Mouse (Mus musculus): ENCODE results near the gene Vasn. TPM values are rescaled to one million over a fixed set of nuclear protein-coding genes. Genes with fewer than 3 reads are reported as not detected.

Vasn gene
- polyA plus RNA-seq, 1 experiment = 1.8 TPM

GRCm38 (mm10) chr16:4655764-4656570 is 16.2 kb downstream of the Vasn start:
- 56% methylated on average over 11 of the region's 11 CpGs for WGBS
- no peak for TF ChIP-seq POLR2A (IDR thresholded peaks at IDR 0.05; ENCODE audit: borderline replicate concordance, control insufficient read depth, low read depth, low read length)
- TF ChIP-seq CTCF (IDR thresholded peaks at IDR 0.05; ENCODE audit: control insufficient read depth, insufficient read depth, low read length) = peak; percentile 13; the same call in 1 of the 2 replicates
- no peaks in the 10 kb centered on the region for H3K4me1 ChIP-seq (ENCODE audit: control insufficient read depth, insufficient read depth, low read length)
- no peak overlapping the region for H3K4me3 ChIP-seq (replicated peaks; ENCODE audit: control insufficient read depth, low read depth, low read length)
- no peak overlapping the region; the same call in 1 of the 2 replicates for H3K27ac ChIP-seq (ENCODE audit: control insufficient read depth, insufficient read depth, low read depth, low read length, poor library complexity)

GRCm38 (mm10) chr16:4656571-4657081 is 16.9 kb downstream of the Vasn start:
- 77% methylated on average over 9 of the region's 9 CpGs for WGBS

GRCm38 (mm10) chr16:4658781-4659245 is 19.1 kb downstream of the Vasn start:
- 36% methylated on average over 11 of the region's 11 CpGs for WGBS
- TF ChIP-seq CTCF (IDR thresholded peaks at IDR 0.05; ENCODE audit: control insufficient read depth, insufficient read depth, low read length) = no peak
- TF ChIP-seq POLR2A (IDR thresholded peaks at IDR 0.05; ENCODE audit: borderline replicate concordance, control insufficient read depth, low read depth, low read length) = no peak
- no peak overlapping the region for H3K27ac ChIP-seq (ENCODE audit: control insufficient read depth, insufficient read depth, low read depth, low read length, poor library complexity)
- no peak overlapping the region for H3K4me3 ChIP-seq (replicated peaks; ENCODE audit: control insufficient read depth, low read depth, low read length)
- no peaks in the 10 kb centered on the region for H3K4me1 ChIP-seq (ENCODE audit: control insufficient read depth, insufficient read depth, low read length)

More at GRCm38 (mm10) chr16:4656571-4657081, 16.9 kb downstream of the Vasn start:
- TF ChIP-seq CTCF (IDR thresholded peaks at IDR 0.05; ENCODE audit: control insufficient read depth, insufficient read depth, low read length) (no peak), POLR2A (IDR thresholded peaks at IDR 0.05; ENCODE audit: borderline replicate concordance, control insufficient read depth, low read depth, low read length) (no peak)
- Histone ChIP-seq H3K27ac (ENCODE audit: control insufficient read depth, insufficient read depth, low read depth, low read length, poor library complexity) (no peak overlapping the region; the same call in 1 of the 2 replicates), H3K4me1 (ENCODE audit: control insufficient read depth, insufficient read depth, low read length) (no peaks in the 10 kb centered on the region), H3K4me3 (replicated peaks; ENCODE audit: control insufficient read depth, low read depth, low read length) (no peak overlapping the region)

- H3K27ac ChIP-seq (ENCODE audit: control insufficient read depth, insufficient read depth, low read depth, low read length, poor library complexity) = no peak overlapping the region
- WGBS = 59% methylated on average over 2 of the region's 2 CpGs
- no peak overlapping the region for H3K4me3 ChIP-seq (replicated peaks; ENCODE audit: control insufficient read depth, low read depth, low read length)
- H3K4me1 ChIP-seq (ENCODE audit: control insufficient read depth, insufficient read depth, low read length) = no peaks in the 10 kb centered on the region
- no peak for TF ChIP-seq CTCF (IDR thresholded peaks at IDR 0.05; ENCODE audit: control insufficient read depth, insufficient read depth, low read length)
- no peak for TF ChIP-seq POLR2A (IDR thresholded peaks at IDR 0.05; ENCODE audit: borderline replicate concordance, control insufficient read depth, low read depth, low read length)
Observed at GRCm38 (mm10) chr16:4659326-4659725, 19.6 kb downstream of the Vasn start.

- TF ChIP-seq POLR2A (IDR thresholded peaks at IDR 0.05; ENCODE audit: borderline replicate concordance, control insufficient read depth, low read depth, low read length) = no peak
- H3K27ac ChIP-seq (ENCODE audit: control insufficient read depth, insufficient read depth, low read depth, low read length, poor library complexity) = no peak overlapping the region
- no peaks in the 10 kb centered on the region for H3K4me1 ChIP-seq (ENCODE audit: control insufficient read depth, insufficient read depth, low read length)
- WGBS = 88% methylated on average over 2 of the region's 2 CpGs
- H3K4me3 ChIP-seq (replicated peaks; ENCODE audit: control insufficient read depth, low read depth, low read length) = no peak overlapping the region
Observed at GRCm38 (mm10) chr16:4661605-4662004, 21.9 kb downstream of the Vasn start.

GRCm38 (mm10) chr16:4663806-4664205 is 24.1 kb downstream of the Vasn start:
- Histone ChIP-seq H3K4me1 (ENCODE audit: control insufficient read depth, insufficient read depth, low read length) (no peaks in the 10 kb centered on the region), H3K27ac (ENCODE audit: control insufficient read depth, insufficient read depth, low read depth, low read length, poor library complexity) (no peak overlapping the region), H3K4me3 (replicated peaks; ENCODE audit: control insufficient read depth, low read depth, low read length) (no peak overlapping the region)
- 72% methylated on average over 2 of the region's 2 CpGs for WGBS
- no peak for TF ChIP-seq POLR2A (IDR thresholded peaks at IDR 0.05; ENCODE audit: borderline replicate concordance, control insufficient read depth, low read depth, low read length)
- no peak for TF ChIP-seq CTCF (IDR thresholded peaks at IDR 0.05; ENCODE audit: control insufficient read depth, insufficient read depth, low read length)

- no peak for TF ChIP-seq CTCF (IDR thresholded peaks at IDR 0.05; ENCODE audit: control insufficient read depth, insufficient read depth, low read length)
- TF ChIP-seq POLR2A (IDR thresholded peaks at IDR 0.05; ENCODE audit: borderline replicate concordance, control insufficient read depth, low read depth, low read length) = no peak
- Histone ChIP-seq H3K4me1 (ENCODE audit: control insufficient read depth, insufficient read depth, low read length) (no peaks in the 10 kb centered on the region), H3K27ac (ENCODE audit: control insufficient read depth, insufficient read depth, low read depth, low read length, poor library complexity) (no peak overlapping the region), H3K4me3 (replicated peaks; ENCODE audit: control insufficient read depth, low read depth, low read length) (no peak overlapping the region)
- WGBS = 80% methylated on average over 2 of the region's 2 CpGs
Observed at GRCm38 (mm10) chr16:4665726-4666125, 26.0 kb downstream of the Vasn start.

GRCm38 (mm10) chr16:4667190-4667808 is 27.6 kb downstream of the Vasn start:
- Histone ChIP-seq H3K27ac (ENCODE audit: control insufficient read depth, insufficient read depth, low read depth, low read length, poor library complexity) (no peak overlapping the region), H3K4me1 (ENCODE audit: control insufficient read depth, insufficient read depth, low read length) (no peaks in the 10 kb centered on the region), H3K4me3 (replicated peaks; ENCODE audit: control insufficient read depth, low read depth, low read length) (no peak overlapping the region)
- 38% methylated on average over 3 of the region's 3 CpGs for WGBS
- TF ChIP-seq CTCF (IDR thresholded peaks at IDR 0.05; ENCODE audit: control insufficient read depth, insufficient read depth, low read length) = peak; percentile 86
- no peak for TF ChIP-seq POLR2A (IDR thresholded peaks at IDR 0.05; ENCODE audit: borderline replicate concordance, control insufficient read depth, low read depth, low read length)

Measured in bone marrow, adult 2 months (tissue).